Mouse (Mus musculus): Measurements from ENCODE around the gene Npr3.

Gene Npr3

DNA sequence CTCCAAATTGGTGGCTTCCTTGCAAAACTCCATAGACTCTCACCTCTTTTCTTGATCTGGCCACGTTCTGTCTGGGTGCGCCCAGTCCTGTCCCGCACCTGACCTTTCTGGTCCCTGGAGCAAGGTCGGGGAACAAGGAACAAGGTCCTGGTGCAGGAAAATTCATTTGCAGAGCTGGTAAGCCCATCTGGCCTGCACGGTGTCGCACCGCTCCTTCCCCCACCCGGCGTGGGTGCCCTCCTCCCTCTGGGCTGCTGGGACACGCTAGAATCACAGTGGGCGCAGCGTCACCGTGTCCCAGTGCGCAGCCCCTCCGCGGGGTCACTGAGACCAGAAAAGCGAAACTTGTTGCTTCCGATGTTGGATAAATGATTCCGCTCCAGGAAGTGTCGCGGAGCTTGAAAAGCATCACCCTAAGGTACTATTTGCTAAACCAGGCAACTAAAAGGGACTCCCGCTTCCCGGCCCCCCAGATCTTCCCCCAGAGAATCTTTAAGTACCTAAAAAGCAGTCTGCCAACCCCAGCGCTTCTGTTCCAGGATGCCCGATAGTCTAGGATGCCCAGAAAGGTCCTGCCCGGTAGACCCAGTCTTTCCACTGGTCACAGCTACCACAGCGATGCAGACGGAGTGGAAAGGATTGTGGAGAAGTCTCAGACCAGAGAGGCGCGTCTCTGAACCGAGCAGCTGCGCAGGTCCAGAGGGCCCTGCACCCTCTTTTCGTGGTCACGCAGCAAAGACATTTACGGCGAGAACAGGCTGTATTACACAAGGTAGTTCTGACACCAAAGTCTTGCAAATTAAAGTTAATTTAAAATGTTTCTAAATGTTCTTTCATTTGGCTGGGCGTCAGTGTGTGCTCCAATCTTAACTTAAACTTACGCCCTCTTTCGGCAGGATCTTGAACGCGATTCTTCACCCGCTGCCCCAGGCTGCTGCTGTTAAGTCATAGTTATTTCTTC is at the start of gene Npr3:
Gene Npr3, minus strand, starts transcription at position 717 of the 961 bp plus-strand sequence.
- DNase-seq (ENCODE audit: low read depth, low spot score) = peak; percentile 65

DNA sequence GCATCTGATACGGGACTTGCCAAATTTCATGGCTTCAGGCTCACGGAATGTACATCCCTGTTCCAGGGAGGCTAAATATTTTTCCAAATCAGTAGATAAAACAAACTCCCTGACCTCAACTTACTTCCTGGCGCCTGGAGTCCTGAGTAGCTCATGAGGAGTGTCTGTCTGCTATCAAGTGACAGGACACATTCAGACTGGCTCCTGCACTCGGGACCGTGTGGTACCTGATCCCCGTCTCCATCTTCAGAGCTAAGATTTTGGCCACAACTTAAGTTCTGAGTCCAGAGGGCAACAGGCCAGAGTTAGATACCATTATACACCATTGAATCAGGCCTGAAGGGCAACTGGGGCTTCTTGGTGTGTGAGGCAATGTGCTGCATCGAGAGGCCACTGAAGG is 49.0 kb upstream of the Npr3 start:
- no peak for DNase-seq (ENCODE audit: low read depth, low spot score)

DNA sequence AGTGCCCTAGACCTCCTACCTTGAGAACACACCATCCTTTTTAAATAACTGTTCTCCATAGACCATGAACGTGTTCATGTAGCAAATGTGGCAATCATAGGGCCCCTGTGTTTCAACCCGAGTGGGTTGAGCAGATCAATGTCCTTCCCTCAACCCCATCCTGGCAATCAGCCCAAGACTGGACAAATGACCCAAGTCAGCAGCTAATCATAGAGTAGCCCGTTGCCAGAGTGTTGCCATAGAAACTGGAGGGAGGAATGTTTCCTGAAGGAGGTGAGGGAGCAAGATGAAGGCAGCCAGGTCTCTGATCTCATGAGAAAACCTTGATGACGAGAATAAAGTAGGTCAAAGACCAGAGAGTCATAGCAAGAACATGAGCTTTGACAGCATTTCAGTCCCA is 47.1 kb upstream of the Npr3 start:
- no peak for DNase-seq (ENCODE audit: low read depth, low spot score)

DNA sequence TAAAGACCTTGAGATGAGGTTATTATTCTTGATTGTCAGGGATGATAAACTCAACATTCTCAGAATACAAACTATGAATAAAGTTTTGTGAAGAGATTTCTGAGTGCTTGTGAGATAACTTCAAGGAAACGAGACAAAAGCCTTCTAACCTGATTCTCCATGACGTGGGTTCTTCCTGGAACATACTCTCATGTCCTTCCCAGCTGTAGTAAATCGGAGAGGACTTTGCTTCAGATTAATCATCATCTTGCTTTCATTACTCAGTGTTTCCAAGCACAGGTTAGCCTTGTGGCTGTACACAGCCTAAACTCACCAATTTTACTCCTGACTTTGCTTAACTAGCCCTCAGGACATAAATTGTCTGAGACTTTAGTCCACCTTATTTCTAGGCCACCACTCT is 45.1 kb upstream of the Npr3 start:
- no peak for DNase-seq (ENCODE audit: low read depth, low spot score)

DNA sequence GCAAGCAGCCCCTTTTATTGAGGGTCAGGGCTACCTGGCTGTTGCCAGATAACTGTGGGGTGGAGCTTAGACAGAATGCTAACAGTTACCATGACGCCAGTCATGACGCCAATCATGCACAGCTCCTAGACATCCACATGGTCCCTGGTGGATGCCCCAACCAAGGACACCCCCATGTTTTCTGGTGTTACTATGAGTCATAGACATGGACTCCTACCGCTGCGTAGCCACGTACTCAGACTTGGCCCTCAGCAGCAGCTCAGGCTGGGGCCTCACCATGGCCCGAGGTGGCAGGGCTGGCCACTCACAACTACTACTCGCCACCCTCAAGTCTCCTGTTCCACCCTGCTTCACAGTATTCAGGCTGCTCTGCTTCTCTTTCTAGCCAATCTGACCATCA is 44.1 kb upstream of the Npr3 start:
- no peak for DNase-seq (ENCODE audit: low read depth, low spot score)

DNA sequence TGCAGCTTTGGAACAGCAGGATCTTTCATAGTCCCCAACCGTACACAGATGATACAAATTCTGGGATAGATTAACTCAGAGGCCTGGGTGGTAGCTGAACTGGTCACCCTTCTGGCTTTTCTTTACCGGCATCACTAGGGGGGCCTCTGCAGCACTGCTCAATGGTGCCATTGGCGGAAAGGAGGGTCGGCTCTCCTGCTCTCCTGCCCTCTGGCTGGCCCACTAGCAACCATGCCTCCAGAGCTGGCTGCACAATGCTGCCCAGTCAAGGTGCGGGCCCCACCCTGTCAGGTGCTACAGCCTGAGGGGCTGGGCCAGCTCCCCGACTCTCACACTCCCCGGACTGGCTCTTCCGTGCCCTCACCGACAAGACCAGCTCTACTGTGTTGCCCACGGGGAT is 43.1 kb upstream of the Npr3 start:
- no peak for DNase-seq (ENCODE audit: low read depth, low spot score)

DNA sequence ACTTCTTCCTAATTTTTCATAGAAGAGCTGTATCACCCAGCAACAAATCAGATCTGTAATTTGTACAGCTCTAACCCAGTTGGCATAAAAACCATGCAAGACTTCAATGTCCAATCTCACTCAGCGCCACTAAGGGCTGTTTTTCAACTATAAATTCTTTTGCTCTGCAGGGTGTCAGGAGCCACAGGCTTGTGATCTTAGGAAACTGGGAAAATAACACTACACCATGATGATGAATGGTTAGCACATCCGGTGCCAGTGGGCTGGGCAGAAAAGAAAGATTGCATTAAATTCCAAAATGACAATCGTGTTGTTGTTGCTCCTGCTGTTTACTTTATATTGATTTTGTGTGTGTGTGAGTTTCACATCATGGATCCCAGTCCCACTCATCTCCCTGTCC is 42.4 kb upstream of the Npr3 start:
- DNase-seq (ENCODE audit: low read depth, low spot score) = no peak

DNA sequence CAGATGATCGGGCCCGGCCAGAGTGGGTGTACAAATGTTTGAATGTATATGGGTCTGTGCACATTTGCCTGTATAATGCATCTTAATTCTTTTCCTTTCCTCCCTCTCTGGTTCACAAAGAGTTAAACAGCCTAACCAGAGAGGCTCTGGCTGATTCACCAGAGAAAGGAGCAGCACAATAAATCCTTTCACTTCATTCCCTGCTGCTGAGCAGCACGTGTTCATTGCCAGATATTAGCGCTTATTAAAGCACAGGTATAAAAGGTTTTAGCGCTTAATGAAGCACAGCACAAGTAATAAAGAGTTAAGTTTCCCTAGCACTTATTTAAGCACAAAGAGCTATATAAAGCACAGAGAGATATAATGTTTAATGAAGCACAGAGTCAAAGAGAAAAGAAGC is 33.8 kb upstream of the Npr3 start:
- peak; percentile 10 for DNase-seq (ENCODE audit: low read depth, low spot score)

DNA sequence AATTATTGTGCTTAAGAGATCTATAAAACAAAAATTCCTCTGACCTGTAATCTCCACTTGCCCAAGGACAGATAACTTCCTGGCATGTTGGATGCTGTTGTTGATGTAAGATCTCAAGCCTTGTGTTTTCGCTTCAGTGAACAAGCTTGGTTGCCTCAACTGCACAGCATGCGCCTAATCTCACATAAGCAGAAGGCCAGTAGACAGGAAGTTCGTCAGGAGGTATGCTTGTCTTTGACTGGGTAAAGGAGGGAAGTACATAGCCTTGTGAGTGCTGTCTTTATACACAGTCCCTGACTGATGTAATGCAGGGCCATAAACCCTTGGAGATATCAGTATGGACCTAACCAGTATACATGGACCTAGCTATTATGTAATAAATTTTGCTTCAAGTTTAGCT is 20.7 kb upstream of the Npr3 start:
- DNase-seq (ENCODE audit: low read depth, low spot score) = no peak

DNA sequence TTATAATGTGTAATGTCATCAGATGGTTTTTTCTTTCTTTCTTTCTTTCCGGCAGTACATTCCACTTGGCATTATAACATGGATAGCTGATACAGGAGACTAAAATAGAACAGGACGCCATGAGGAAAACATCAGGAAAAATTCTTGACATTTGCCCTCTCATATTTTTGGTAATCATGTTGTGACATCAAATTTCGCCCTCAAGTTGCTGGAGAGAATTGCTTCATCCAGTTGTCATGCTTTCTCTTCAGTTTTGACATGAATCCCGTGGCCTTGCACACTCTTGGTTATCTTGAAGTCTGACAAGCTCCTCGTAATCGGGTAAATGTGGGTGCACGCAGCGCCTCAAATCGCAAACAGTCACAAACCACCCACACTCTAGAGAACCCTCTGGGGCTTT is 7.0 kb upstream of the Npr3 start:
- no peak for DNase-seq (ENCODE audit: low read depth, low spot score)

DNA sequence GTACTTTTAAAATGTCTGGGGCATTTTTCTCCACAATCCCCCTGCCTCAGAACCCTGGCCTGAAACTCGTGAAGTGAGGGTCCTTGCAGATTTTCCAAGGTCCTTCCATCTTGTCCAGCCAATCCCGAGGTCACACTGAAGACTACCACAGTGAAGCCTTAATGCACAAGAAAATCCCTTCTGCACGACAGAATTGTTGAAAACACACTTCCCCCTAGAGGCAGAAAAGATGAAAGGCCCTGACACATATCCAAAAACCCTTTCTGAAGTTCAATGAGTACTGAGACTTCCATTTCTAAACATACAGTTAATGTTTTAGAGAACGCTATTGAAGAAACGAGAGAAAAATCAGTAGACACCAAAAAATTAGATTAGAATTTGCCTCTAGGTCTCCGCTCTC is 2.8 kb upstream of the Npr3 start:
- DNase-seq (ENCODE audit: low read depth, low spot score) = peak; percentile 23

DNA sequence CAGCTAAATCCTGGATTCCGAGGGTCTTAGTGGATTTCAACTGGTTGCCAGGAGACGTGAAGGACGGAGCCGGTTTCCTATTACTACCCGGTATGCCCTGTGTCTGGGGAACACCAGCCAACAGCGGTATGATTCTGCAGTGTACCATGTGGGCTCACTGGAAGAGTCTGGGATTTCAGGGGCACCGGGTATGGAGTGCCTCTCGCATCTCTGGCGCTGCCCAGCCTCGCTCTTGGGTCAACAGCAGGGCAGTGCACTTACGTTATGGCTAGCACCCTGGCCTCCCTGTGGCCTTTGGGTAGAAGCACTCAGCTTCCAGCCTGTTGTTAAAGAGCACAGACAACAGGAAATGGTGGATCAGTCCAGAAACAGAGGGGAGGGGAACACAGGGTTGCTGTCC is 1.1 kb upstream of the Npr3 start:
- peak; percentile 28 for DNase-seq (ENCODE audit: low read depth, low spot score)

DNA sequence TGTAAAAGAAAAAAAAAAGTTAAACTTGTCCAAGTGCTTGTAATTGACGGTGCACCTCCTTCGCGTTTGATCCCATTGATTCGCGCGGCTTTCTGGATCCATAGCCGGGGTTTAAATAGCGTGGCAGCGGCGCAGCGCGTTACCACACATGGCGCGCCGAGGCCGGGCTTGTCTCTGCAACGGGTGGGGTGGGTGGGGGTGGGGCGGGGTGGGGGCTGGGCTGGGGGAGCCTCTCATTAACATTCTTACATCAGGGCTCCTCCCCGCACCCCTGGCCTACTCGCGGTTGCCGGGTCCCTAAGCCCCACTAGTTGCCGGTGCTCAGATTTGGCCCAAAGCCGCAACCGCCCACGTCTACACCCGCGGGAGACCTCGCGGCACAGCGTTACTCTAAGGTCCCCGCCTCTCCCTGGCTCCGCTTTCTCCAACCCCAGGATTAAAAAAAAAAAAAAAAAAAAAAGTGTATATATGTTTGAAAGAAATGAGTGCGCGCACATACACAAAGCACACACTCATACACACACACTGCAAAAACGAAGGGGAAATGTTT is 991 bp downstream of the Npr3 start:
- DNase-seq (ENCODE audit: low read depth, low spot score) = no peak

DNA sequence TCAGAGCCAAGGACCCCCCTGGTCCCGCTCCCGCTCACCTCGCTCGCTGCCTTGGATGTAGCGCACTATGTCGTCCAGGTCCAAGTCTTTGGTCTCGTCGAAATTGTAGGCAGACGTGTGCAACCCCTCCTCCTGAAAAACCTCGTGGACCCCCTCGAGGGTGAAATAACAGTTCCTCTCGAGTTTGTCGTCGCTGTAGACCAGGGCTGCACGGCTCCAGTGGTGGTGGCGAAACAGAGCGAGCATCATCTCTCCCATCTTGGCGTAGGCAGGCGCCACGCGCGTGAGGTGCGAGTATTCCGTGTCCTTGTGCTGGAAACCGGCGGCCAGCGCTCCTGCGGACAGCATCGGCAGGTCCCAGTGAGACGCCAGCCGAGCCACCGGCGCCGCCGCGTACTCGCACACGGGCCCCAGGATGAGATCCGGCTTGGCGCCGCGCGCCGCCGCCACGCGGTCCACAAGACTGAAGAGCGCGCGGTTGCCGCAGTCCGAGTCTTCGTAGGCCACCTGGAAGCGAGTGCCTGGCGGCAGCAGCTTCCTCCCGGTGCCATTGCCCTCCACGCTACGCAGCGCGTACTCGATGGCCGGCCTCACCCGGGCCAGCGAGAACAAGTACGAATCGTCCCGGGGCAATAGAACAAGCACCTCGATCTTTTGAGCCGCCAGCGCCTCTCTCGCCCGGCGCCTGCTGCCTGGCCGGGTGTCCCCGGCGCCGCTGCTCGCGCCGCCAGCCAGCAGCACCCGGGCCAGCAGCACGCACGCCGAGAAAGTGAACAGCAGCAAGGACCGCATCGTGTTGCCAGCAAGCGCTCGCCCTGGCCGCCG is 2.0 kb downstream of the Npr3 start:
- peak; percentile 36 for DNase-seq (ENCODE audit: low read depth, low spot score)

DNA sequence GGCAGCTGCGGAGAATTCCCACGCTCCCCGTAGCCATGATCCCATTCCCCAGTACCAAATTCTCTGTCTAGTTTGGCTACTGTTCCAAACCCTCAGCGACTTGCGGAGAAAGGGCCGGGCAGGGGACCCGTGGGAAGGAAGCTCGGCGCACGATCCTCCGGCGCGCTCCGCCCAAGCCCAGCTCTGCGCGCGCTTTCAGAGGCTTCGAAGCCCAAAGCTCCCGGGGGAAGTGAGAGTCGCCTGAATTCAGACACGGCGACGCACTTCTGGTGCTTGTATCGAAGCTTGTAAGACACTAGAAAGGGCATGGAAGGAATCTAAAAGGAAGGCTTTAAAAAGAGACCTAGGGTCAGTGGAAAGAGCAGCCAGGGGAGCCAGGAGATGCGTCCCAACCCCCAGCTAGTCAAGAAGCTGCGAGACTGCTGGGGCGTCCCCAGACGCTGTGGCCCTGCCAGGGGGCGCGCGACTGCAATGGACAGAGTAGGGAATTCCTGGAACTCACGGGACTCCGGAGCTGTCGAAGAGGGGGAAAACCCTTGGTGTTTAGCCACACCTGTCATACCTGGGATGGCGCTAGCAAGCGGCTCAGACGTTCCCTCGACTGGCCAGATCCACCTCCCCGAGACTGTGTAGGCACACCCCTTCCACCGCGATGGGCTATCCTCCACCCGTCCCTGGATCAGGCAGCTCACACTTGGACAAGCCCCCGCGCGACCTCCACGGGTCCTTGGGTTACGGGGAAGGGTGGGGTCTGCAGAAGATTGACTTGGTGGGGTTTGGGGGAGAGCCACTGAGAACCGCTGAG is 2.8 kb downstream of the Npr3 start:
- DNase-seq (ENCODE audit: low read depth, low spot score) = peak; percentile 40

DNA sequence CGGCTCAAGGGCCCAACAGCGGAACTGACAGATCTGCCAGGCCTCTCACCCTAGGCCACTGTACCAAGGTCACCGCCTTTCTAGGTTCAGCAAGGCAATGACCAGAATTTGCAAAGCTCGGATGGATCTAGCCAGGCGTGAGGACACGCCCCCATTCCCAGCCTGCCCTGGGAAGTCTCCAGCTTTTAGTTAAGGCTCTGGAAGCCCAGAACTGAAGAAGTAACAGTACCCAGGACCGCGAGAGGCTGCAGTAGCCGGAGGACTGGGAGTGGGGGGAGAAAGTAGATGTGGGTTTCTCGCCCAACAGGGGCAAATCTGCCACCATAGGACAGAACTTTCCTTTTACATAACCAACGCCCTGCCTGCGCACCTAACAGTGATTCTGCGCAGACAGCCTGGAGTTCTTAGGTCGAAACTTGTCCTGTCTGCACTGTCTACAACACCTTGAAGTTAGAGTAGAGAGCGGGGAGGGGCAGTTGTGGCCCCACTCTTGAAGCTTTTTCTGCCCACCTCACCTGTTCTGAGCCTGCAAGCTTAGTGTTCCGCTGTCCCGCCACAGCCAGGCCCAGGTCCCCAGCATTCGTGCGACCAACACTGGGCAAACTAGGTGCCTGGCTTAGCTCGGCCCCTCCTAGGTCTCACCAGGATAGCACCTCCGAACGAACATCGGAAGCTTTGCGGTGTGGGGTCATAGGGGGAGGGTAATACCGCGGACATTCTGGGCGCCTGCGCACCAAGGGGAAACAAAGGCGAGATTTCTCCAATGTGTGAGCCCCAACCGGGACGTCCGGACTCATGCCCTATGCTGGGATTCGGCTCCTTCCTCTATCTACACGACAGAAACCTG is 3.7 kb downstream of the Npr3 start:
- peak; percentile 32 for DNase-seq (ENCODE audit: low read depth, low spot score)

DNA sequence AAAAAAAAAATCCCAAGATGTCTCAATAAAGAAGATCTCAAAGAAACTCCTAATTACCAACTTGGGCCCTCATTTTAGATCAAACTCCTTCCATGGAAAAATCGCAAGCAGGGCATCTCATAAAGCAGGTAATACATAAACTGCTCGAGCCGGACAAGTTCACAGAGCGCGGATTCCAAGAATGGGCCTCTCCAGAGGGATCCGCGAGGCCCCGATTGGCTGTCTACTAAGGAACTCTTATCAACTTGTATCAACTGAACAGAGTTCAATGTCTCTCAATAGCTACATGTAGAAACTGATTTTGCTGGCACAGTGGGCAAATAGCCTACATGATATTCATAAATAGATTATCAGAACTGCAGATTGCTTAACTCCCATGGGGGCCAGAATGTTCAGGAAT is 9.5 kb downstream of the Npr3 start:
- no peak for DNase-seq (ENCODE audit: low read depth, low spot score)

DNA sequence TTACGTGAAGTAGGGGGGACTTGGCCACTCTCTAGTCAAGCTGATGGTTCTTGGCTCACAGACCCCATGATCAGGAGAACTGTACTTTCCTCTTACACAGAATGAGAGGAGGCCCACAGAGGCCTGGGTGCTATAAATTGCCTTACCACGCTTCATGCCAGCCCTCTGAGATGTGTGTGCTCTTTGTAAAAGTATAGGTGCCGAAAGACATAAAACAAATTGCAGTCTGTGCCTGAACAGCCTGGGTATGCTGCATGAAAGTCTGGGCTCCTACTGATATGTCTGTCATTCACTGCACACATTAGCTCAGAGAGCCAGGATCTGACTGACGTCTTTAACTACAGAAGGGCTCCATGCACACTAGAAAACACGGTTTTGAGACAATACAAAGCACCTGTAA is 9.9 kb downstream of the Npr3 start:
- DNase-seq (ENCODE audit: low read depth, low spot score) = no peak

DNA sequence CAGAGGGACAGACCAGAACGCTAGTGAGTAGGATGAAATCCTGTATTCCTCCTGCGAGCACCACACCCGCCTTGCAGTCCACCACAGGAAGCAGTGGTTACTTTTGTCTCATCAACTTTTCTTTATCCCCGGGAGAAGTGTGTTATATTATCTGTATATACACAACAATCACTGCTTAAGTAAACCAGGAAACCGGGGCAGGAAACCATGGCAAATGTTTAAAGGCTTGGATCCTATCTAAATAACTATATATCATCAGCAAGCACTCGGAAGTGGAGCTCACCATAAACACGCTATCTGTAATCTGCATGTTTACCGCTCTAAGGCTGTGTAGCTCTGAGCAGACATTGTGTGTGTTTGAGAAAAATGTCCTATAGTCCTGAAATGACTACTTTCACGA is 13.1 kb downstream of the Npr3 start:
- DNase-seq (ENCODE audit: low read depth, low spot score) = no peak

DNA sequence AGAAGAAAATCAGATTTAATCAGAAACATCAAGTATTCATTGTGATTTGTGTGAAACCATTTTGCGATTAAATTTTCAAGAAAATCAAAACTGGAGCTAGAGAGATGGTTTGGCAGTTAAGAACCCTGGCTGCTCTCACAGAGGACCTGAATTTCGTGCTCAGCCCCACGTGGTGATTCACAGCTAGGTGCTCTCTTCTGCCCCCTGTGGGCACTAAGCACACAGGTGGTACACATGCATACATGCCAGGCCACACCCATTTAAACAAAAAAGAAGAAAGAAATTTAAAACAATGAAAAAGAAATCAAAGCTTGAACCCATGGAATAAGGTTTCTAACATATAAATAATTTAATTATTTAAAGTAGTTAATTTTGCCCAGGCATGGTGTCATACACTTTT is 15.7 kb downstream of the Npr3 start:
- DNase-seq (ENCODE audit: low read depth, low spot score) = no peak

Measured in forelimb bud, embryonic 11.5 days (tissue).